Mouse (Mus musculus): ENCODE measurements around the gene Sp6. TPM values are rescaled to one million over a fixed set of nuclear protein-coding genes. Genes with fewer than 3 reads are reported as not detected.

The Sp6 gene
- total and polyA plus RNA-seq, 3 experiments, result 10.1 to 65.5 (median 18.4) TPM

GRCm38 (mm10) chr11:96974813-96975212 lies 38.4 kb upstream of the Sp6 start:
- no peak for TF ChIP-seq CHD1 (IDR thresholded peaks at IDR 0.05; ENCODE audit: low read depth, low read length)
- TF ChIP-seq MEF2A (IDR thresholded peaks at IDR 0.05; ENCODE audit: borderline replicate concordance, low read depth, low read length), result no peak
- no peak for TF ChIP-seq ZC3H11A (IDR thresholded peaks at IDR 0.05; ENCODE audit: low read depth, low read length)
- TF ChIP-seq USF2 (conservative IDR thresholded peaks at IDR 0.05; ENCODE audit: low read depth, low read length), result no peak
- no peak for TF ChIP-seq HCFC1 (IDR thresholded peaks at IDR 0.05; ENCODE audit: low read depth, low read length)
- no peak for TF ChIP-seq MYC (IDR thresholded peaks at IDR 0.05; ENCODE audit: low read depth, low read length)
- no peak for TF ChIP-seq ZKSCAN1 (IDR thresholded peaks at IDR 0.05; ENCODE audit: borderline replicate concordance, low read depth, low read length)
- no peak for TF ChIP-seq ELF1 (IDR thresholded peaks at IDR 0.05; ENCODE audit: low read depth, low read length)
- TF ChIP-seq ZNF384 (IDR thresholded peaks at IDR 0.05; ENCODE audit: low read depth, low read length), result no peak
- TF ChIP-seq UBTF (IDR thresholded peaks at IDR 0.05; ENCODE audit: low read depth, low read length), result no peak
- no peak for TF ChIP-seq MAZ (IDR thresholded peaks at IDR 0.05; ENCODE audit: low read depth, low read length)
- TF ChIP-seq RCOR1 (conservative IDR thresholded peaks at IDR 0.05; ENCODE audit: low read depth, low read length), result no peak
- no peak for TF ChIP-seq EP300 (IDR thresholded peaks at IDR 0.05; ENCODE audit: low read length)
- no peak for TF ChIP-seq TBP (conservative IDR thresholded peaks at IDR 0.05; ENCODE audit: low read depth, low read length)
- no peak for TF ChIP-seq NELFE (IDR thresholded peaks at IDR 0.05; ENCODE audit: low read depth, low read length)
- no peak for TF ChIP-seq MAFK (IDR thresholded peaks at IDR 0.05; ENCODE audit: insufficient replicate concordance, low read length)
- TF ChIP-seq ETS1 (conservative IDR thresholded peaks at IDR 0.05; ENCODE audit: low read depth, low read length), result no peak
- TF ChIP-seq USF1 (IDR thresholded peaks at IDR 0.05; ENCODE audit: low read depth, low read length), result no peak
- no peak for TF ChIP-seq PAX5 (IDR thresholded peaks at IDR 0.05; ENCODE audit: low read length)
- peaks cover 18 to 54% of the 10 kb centered on the region in 2 experiments for H3K4me1 ChIP-seq (ENCODE audit: control insufficient read depth in 1 of 2, insufficient read depth in 2 of 2)
- peaks cover 50% of the 10 kb centered on the region for H3K79me2 ChIP-seq (replicated peaks; ENCODE audit: control insufficient read depth, extremely low read depth, insufficient read depth, poor library complexity, severe bottlenecking)
- H3K9me3 ChIP-seq (replicated peaks; ENCODE audit: low read length), result no peaks in the 10 kb centered on the region
- in situ Hi-C loops (cut with MboI; ENCODE audit: low pct_ligation_motif_present, low pct_unique_long_range_greater_than_20kb, low sequenced_read_pairs) (no loop called here), dilution Hi-C loops (cut with MboI; ENCODE audit: extremely low pct_ligation_motif_present, extremely low pct_unique_long_range_greater_than_20kb, low sequenced_read_pairs) (no loop called here)
- peaks cover 0 to 32% of the 10 kb centered on the region in 2 experiments for H3K36me3 ChIP-seq (replicated peaks in 1 of 2; ENCODE audit: control insufficient read depth in 1 of 2, insufficient read depth in 1 of 2, low read length in 1 of 2)
- DNase-seq (ENCODE audit: extremely low read depth), result no peak
- H3K27ac ChIP-seq (ENCODE audit: insufficient read depth, low read depth), result no peak overlapping the region
- no peak overlapping the region for H3K9ac ChIP-seq (ENCODE audit: insufficient read depth, low read depth)
- H3K4me2 ChIP-seq (ENCODE audit: insufficient read depth, low read depth, poor library complexity, severe bottlenecking), result no peak overlapping the region
- no peak overlapping the region for H3K4me3 ChIP-seq (replicated peaks in 1 of 3; ENCODE audit: low read depth in 2 of 3, low read length in 2 of 3, poor library complexity in 1 of 3)
- H3K27me3 ChIP-seq (replicated peaks), result no peaks in the 10 kb centered on the region

GRCm38 (mm10) chr11:96975511-96976378 lies 37.4 kb upstream of the Sp6 start:
- H3K27me3 ChIP-seq (replicated peaks), result no peaks in the 10 kb centered on the region
- peaks cover 44% of the 10 kb centered on the region for H3K79me2 ChIP-seq (replicated peaks; ENCODE audit: control insufficient read depth, extremely low read depth, insufficient read depth, poor library complexity, severe bottlenecking)
- H3K9me3 ChIP-seq (replicated peaks; ENCODE audit: low read length), result no peaks in the 10 kb centered on the region
- no peak for DNase-seq (ENCODE audit: extremely low read depth)
- in situ Hi-C loops (cut with MboI; ENCODE audit: low pct_ligation_motif_present, low pct_unique_long_range_greater_than_20kb, low sequenced_read_pairs) (no loop called here), dilution Hi-C loops (cut with MboI; ENCODE audit: extremely low pct_ligation_motif_present, extremely low pct_unique_long_range_greater_than_20kb, low sequenced_read_pairs) (no loop called here)
- H3K4me3 ChIP-seq (replicated peaks in 1 of 3; ENCODE audit: low read depth in 2 of 3, low read length in 2 of 3, poor library complexity in 1 of 3), result peak overlapping the region in 1 of 3 experiments; percentile 78
- H3K4me2 ChIP-seq (ENCODE audit: insufficient read depth, low read depth, poor library complexity, severe bottlenecking), result peak overlapping the region; percentile 86
- no peak overlapping the region for H3K27ac ChIP-seq (ENCODE audit: insufficient read depth, low read depth)
- peaks cover 20 to 55% of the 10 kb centered on the region in 2 experiments for H3K4me1 ChIP-seq (ENCODE audit: control insufficient read depth in 1 of 2, insufficient read depth in 2 of 2)
- TF ChIP-seq TCF12 (IDR thresholded peaks at IDR 0.05; ENCODE audit: low read depth, low read length) (no peak), CTCF (conservative IDR thresholded peaks at IDR 0.05 in 1 of 2, IDR thresholded peaks at IDR 0.05 in 1 of 2; ENCODE audit: low read depth in 2 of 2, low read length in 2 of 2) (no peak), MAX (IDR thresholded peaks at IDR 0.05; ENCODE audit: low read length) (no peak), JUND (conservative IDR thresholded peaks at IDR 0.05; ENCODE audit: low read depth, low read length) (no peak), RCOR1 (conservative IDR thresholded peaks at IDR 0.05; ENCODE audit: low read depth, low read length) (no peak), MEF2A (IDR thresholded peaks at IDR 0.05; ENCODE audit: borderline replicate concordance, low read depth, low read length) (no peak), SIN3A (IDR thresholded peaks at IDR 0.05; ENCODE audit: low read length) (0 out of 2 replicates have a peak, but pooled peaks have one; percentile 25), EP300 (IDR thresholded peaks at IDR 0.05; ENCODE audit: low read length) (no peak)
- H3K36me3 ChIP-seq (replicated peaks in 1 of 2; ENCODE audit: control insufficient read depth in 1 of 2, insufficient read depth in 1 of 2, low read length in 1 of 2), result peaks cover 0 to 28% of the 10 kb centered on the region in 2 experiments
- H3K9ac ChIP-seq (ENCODE audit: insufficient read depth, low read depth), result peak overlapping the region; percentile 88
